Mouse (Mus musculus): ENCODE results near the gene Cxcl16.

DNA sequence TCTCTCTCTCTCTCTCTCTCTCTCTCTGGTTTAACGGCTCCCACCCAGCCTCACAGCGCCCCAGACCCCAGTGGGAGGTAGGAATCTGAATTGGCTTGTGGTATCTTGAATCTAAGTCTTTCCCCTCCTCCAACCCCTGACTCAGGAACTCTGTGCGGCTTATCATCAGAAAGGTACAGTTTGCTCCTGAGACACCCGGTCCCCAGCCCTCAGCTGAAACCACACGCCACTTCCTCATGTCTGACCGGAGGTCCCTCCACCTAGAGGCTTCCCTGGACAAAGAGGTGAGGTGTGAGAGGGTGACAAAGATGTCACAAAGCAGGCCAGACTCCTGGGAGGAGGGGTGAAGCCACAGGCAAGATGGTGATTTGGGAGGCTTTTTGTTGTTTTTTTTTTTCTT is 22.4 kb downstream of the Cxcl16 start:
- TF ChIP-seq CTCF (conservative IDR thresholded peaks at IDR 0.05; ENCODE audit: insufficient read depth, insufficient read length, low read depth, low read length) = no peak
- TF ChIP-seq POLR2A (IDR thresholded peaks at IDR 0.05; ENCODE audit: low read depth, low read length) = no peak
